ENCODE assay signal across 19 mouse cellular contexts in the genomic region with DNA sequence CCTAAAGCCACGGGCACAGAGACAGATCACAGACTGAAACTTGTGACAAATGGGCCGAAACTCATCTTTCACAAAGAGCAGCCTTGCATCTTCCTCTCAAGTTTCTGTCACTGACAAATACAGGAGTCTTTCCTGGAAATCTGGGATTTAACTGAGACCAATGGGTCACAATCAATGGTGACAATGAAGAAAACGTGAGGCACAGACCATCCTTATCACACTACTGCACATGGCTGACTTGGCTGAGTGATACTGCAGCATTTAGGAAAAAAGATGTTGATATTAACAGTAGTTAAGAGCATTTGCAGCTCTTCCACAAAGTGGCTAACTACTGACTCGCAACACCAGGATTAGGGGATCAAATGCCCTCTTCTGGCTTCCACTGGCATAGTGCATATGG.
"Had no signal": no experiment of that assay in that cellular context is flagged by ENCODE, and none has a peak within 500 bp of the region (broad histone marks: within the 10 kb centered on the region; RNA-seq: fewer than 3 reads in every experiment).

No protein-coding gene starts in this region.

- H3K27me3 ChIP-seq: intestine, embryonic 15.5 days; kidney, embryonic 15.5 days; stomach, embryonic 15.5 days had no signal

- H3K4me1 ChIP-seq: intestine, embryonic 15.5 days; midbrain, embryonic 10.5 days; stomach, embryonic 15.5 days had no signal

- DNase-seq: kidney, adult 11 months; kidney, adult 8-10 months; kidney, postnatal 10 days; kidney, postnatal 36 days; layer of hippocampus, postnatal 36 days; lung, adult 2 months; lung, postnatal 14 days; lung, postnatal 4 days; midbrain, embryonic 14.5 days; right cerebral cortex, adult 18-20 months; right cerebral cortex, postnatal 14 days; right cerebral cortex, postnatal 4 days; thymus, postnatal 14 days; thymus, postnatal 4 days had no signal

- H3K9ac ChIP-seq: intestine, embryonic 15.5 days; kidney, embryonic 15.5 days; stomach, embryonic 15.5 days had no signal

- ATAC-seq: intestine, embryonic 15.5 days had no signal

- H3K4me3 ChIP-seq: intestine, embryonic 15.5 days; kidney, embryonic 15.5 days; left cerebral cortex, adult 2 months; midbrain, embryonic 10.5 days; stomach, embryonic 15.5 days had no signal

- H3K27ac ChIP-seq: intestine, embryonic 15.5 days; kidney, embryonic 15.5 days; left cerebral cortex, adult 2 months; midbrain, embryonic 10.5 days; stomach, embryonic 15.5 days had no signal

- H3K9me3 ChIP-seq: intestine, embryonic 15.5 days; kidney, embryonic 15.5 days; midbrain, embryonic 10.5 days; stomach, embryonic 15.5 days had no signal

- H3K4me2 ChIP-seq: intestine, embryonic 15.5 days; kidney, embryonic 15.5 days; stomach, embryonic 15.5 days had no signal
